Mouse (Mus musculus): ENCODE measurements around the gene Hipk3.

Gene Hipk3

GRCm38 (mm10) chr2:104493951-104494800, at the start of gene Hipk3:
Gene Hipk3, minus strand, starts transcription at chr2:104494446.
- peak; percentile 68 for DNase-seq (ENCODE audit: low spot score)

DNA sequence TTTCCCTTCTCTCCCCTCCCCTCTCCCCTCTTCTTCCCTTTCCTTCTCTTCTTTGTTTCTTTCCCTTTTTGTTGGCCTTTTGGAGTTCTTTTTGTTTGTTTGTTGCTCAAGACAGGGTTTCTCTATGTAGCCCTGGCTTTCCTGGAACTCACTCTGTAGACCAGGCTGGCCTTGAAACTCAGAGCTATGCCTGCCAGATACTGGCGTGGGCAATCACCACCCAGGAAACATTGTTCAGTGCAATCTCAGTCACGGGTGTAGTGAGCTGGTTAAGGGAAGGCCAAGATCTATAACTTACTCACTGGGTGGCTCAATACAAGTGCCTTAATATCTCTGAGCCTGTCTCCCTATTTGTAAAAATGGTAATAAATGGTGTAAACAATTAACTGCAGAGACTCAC, 46.0 kb upstream of the Hipk3 start:
- no peak for DNase-seq (ENCODE audit: low spot score)

DNA sequence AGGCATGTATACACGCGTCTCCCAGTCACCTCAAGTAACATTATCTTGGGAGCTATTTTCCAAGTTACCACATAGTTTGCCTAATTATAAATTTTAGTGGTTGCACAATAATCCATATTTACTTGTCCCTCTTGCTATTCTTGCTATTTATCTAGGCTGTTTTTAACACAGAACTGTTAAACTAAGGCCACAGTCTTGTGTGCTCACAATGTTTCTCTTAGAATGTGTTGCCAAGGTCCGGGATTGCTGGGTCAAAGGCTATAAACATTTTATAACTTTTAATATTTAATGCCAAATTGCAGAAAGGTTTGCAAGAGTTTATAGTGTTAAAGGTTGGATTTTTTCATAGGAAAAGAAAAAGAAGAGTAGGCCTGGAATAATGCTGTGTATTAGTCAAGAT, 40.5 kb upstream of the Hipk3 start:
- no peak for DNase-seq (ENCODE audit: low spot score)

GRCm38 (mm10) chr2:104532548-104532947, 38.3 kb upstream of the Hipk3 start:
- DNase-seq (ENCODE audit: low spot score): no peak

- no peak for DNase-seq (ENCODE audit: low spot score)
These were observed 32.3 kb upstream of the Hipk3 start for GRCm38 (mm10) chr2:104526559-104526958.

GRCm38 (mm10) chr2:104525506-104525905, 31.3 kb upstream of the Hipk3 start:
- DNase-seq (ENCODE audit: low spot score): no peak

GRCm38 (mm10) chr2:104511622-104512021, 17.4 kb upstream of the Hipk3 start:
- no peak for DNase-seq (ENCODE audit: low spot score)

DNA sequence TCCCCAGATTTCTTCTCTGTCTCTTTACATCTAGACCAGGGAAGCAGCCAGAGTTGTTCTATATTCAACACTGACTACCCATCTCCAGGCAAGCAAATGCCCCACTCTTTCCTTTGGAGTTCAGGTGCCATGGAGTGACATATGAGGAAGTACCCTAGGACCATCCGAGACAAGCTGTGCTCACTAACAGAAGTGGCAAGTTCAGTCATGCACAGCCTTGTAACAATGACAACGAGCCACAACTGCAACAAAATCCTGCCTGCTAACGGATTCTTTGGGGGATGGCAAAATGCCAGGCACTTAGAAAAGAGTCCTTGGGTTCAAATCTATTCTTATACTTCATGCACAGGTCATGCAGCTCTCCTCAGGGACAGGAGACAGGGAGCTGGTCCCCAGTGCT, 8.1 kb upstream of the Hipk3 start:
- DNase-seq (ENCODE audit: low spot score): no peak

DNA sequence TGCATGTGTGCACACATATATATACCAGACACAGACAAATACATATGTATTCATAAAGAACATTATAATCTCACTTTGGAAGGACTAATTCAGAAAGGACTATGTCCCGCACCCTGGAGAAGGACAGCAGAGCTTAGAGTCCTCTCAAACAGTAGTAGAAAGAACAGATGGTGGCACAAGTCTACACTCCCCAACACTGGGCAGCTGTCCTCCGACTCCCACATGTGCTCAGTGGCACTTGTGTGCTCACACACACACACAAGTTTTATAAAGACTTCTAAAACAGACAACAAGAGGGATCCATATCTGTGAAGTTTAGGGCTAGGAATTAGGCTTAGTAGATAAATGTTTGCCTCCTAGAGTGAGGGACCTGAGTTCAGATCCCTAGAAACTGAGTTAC, 6.8 kb upstream of the Hipk3 start:
- no peak for DNase-seq (ENCODE audit: low spot score)

- DNase-seq (ENCODE audit: low spot score): no peak
These were observed 3.5 kb upstream of the Hipk3 start for GRCm38 (mm10) chr2:104497771-104498170.

- no peak for DNase-seq (ENCODE audit: low spot score)
These were observed 3.0 kb upstream of the Hipk3 start for GRCm38 (mm10) chr2:104497231-104497630.

DNA sequence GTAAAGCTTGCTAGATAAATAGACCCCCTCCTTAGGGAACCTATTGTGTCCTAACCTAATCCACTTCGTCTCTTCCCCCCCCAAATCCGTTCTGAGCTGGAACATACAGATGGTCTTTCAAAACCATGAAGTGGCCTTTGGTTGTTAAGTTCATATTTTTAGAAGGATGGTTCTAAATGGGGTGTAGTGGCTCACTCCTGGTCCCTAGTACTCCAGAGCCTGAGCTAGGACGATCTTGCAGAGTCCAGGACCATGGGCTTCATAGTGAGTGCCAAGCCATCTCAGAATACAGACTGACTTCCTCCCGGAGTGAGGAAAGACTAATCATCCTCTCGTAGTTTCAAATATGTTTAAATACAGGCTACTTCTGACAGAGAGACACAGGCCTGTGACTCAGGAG, 2.0 kb upstream of the Hipk3 start:
- DNase-seq (ENCODE audit: low spot score): no peak

DNA sequence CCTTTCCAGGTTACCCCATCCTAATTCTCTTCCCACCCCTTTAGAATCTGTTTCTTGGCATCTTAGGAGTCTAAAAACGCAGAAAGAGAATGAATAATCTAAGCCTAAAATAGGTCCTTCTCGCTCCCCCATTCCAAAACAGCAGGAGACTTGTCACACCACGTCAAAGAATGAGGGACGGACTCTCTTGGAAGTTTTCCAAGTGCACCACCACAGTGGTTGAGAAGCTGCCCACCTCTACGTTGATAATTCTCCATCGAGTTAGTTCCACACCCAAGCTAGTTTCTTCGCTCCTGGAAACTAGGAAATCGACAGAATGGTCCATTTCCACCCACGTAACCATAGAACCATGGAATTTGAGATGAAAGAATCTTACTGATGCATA, 547 bp upstream of the Hipk3 start:
- DNase-seq (ENCODE audit: low spot score): no peak

DNA sequence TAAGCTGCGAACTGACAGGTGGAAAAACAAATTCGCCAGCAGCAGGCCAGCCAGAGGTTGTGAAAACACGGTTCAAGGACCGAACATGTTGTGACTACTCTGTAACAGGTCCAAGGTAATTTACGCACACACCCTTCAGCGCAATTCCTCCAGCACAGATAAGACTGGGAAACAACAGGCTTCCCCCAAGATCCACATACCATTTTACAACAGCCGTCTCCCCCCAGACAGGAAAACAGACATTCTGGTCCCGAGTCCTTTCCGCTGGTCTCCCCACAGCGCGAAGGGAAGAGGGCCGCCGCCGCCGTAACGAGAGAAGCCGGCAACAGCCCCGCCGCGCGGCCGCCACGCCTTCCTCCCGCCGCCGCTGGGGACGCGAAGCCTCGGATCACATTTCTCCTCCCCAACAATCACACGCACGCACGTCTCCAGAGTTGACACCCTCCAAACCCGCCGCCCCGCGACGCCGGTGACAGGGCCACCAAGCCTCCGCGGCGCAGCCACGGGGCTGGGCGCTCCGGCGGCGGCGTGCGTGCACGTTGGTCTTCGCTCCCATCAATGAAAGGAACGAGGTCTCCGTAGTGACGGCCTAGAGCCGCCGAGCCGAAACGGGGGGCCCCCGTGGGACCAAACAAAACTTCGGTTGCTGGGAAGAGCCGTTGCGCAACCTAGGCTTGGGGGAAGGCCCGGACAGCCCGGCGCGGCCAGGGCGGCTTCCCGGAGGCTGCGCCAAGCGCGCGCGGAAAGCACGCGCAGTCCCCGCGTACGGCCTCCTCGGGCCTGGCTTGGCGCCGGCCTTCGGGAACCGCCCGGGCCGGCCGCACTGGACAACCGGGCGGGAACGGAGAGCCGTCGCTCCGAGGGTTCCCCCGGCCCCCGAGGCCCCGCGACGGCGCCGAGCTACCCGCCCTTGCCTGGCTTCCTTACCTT, 960 bp downstream of the Hipk3 start:
- DNase-seq (ENCODE audit: low spot score): no peak

GRCm38 (mm10) chr2:104491221-104491795, 2.9 kb downstream of the Hipk3 start:
- no peak for DNase-seq (ENCODE audit: low spot score)

DNA sequence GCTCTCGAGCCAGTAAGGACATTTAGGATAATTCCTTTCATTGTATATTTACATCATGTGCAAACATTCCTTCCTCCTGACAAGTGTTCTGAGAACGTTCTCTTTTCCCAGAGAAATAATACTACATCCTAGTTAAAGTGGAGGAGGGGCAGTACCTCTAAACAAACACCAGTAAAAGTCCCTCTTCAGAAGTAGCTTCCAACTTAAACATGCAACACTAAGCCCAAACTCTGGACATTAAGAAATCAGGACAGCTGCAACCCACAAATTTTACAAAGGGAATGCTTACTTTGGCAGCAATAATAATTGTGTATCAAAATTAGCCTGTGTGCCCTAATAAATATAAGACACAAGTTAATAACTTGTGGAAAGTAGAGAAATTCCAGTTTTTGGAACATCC, 3.5 kb downstream of the Hipk3 start:
- DNase-seq (ENCODE audit: low spot score): no peak

DNA sequence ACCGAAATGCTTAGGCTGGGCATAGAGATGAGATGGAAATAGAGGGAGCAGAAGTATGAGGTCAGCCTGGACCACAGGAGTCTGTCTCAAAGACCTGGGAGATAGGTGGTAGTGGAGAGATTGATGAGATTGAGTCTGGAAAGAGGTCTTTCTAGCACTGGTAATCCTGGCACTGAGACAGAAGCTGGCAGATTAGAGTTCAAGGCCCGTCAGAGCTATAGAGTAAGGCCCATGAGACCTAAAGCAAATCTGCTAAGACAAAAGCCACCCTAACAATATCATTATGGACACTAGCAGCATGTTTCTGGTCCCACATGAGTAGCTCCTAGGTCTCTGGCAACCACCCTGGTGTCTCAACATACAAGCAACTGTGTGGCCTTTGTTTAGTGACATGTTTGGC, 4.4 kb downstream of the Hipk3 start:
- DNase-seq (ENCODE audit: low spot score): no peak

GRCm38 (mm10) chr2:104484438-104484837, 9.8 kb downstream of the Hipk3 start:
- DNase-seq (ENCODE audit: low spot score): no peak

GRCm38 (mm10) chr2:104482156-104482555, 12.1 kb downstream of the Hipk3 start:
- DNase-seq (ENCODE audit: low spot score): no peak

DNA sequence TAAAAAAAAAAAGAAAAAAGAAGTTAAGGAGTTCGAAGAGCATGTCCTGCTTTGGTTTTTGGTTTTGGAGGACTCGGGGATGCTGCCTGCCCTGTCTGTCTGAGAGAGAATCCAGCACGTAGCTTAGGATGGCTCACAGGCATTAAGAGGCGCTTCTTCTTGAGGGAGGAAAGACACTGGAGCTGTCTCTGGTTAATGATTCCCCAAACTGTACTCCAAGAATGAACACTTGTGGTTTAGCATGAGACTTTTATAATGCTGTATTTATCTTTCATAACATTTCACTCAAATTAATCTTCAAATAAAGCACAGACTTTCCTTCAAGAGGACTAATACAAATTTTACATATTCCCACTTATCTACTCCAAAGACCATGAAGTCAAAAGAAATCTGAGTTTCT, 15.2 kb downstream of the Hipk3 start:
- DNase-seq (ENCODE audit: low spot score): no peak

GRCm38 (mm10) chr2:104477398-104478015, 16.7 kb downstream of the Hipk3 start:
- DNase-seq (ENCODE audit: low spot score): no peak

DNA sequence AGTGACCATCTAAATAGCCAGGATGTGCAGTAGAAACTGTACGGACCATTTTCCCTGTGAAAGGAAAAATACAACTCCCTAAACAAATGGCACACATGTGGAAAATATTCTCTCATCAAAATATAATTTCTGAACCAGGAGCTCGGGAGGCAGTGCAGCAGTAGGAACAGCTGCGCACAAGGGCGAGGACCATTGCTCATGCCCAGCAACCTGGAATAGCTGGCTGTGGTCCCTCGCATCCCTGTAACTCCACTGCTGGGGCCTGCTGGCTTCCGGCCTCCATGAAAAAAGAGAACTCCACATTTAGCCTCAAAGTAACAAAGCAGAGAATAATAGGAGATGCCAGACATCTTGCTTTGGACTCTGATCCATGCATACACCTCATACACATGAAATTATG, 22.2 kb downstream of the Hipk3 start:
- no peak for DNase-seq (ENCODE audit: low spot score)
